Mouse (Mus musculus) stomach, postnatal 0 days (tissue): ENCODE results near the gene Cldn24. TPM values are rescaled to one million over a fixed set of nuclear protein-coding genes. Genes with fewer than 3 reads are reported as not detected.

Experiments used
- ATAC-seq: fragments of 200-750 bp; cut with Nextera tagmentation; 2 replicates; pipeline ENCODE4 v1.8.0; 2017; ENCODE audit not compliant: low FRiP score, low TSS enrichment
- DNase-seq: peaks from one replicate; pipeline ENCODE4 v3.0.0-alpha.2; 2016; ENCODE audit warnings: low spot score
- H3K27ac ChIP-seq: fragments of 300-500 bp; sonication (generic); replicated peaks from 2 replicates; pipeline ENCODE4 v1.5.1; 2014; ENCODE audit warnings: mild to moderate bottlenecking, control low read depth
- H3K27me3 ChIP-seq: fragments of 300-500 bp; sonication (generic); 2 replicates; pipeline ENCODE4 v1.6.1; 2014; ENCODE audit warnings: low read length; ENCODE audit not compliant: control insufficient read depth, insufficient read depth
- H3K36me3 ChIP-seq: fragments of 300-500 bp; sonication (generic); 2 replicates; pipeline ENCODE4 v1.6.1; 2014; ENCODE audit warnings: low read length, mixed read lengths; ENCODE audit not compliant: control insufficient read depth, insufficient read depth
- H3K4me1 ChIP-seq: fragments of 300-500 bp; sonication (generic); replicated peaks from 2 replicates; pipeline ENCODE4 v1.6.1; 2014; ENCODE audit warnings: antibody characterized with exemption; ENCODE audit not compliant: control insufficient read depth, insufficient read depth
- H3K4me2 ChIP-seq: fragments of 300-500 bp; sonication (generic); replicated peaks from 2 replicates; pipeline ENCODE4 v1.6.1; 2014; ENCODE audit warnings: low read depth, mild to moderate bottlenecking, control low read depth, moderate library complexity
- H3K4me3 ChIP-seq: fragments of 300-500 bp; sonication (generic); 2 replicates; pipeline ENCODE4 v1.5.1; 2014; ENCODE audit warnings: low read depth, low read length, control low read depth
- H3K9ac ChIP-seq: fragments of 300-500 bp; sonication (generic); 2 replicates; pipeline ENCODE4 v1.6.1; 2014; ENCODE audit warnings: mild to moderate bottlenecking, low read length, control low read depth, mixed read lengths
- H3K9me3 ChIP-seq: fragments of 300-500 bp; sonication (generic); 2 replicates; pipeline ENCODE4 v1.6.1; 2016; ENCODE audit warnings: low read length; ENCODE audit not compliant: control insufficient read depth
- CTCF ChIP-seq: IDR thresholded peaks from 2 replicates; pipeline ENCODE4 v1.5.1; 2016; ENCODE audit warnings: antibody characterized with exemption, low read depth, mild to moderate bottlenecking, moderate library complexity
- EP300 ChIP-seq: optimal IDR thresholded peaks from 2 replicates; pipeline ENCODE3; 2016; ENCODE audit warnings: antibody characterized with exemption
- WGBS: fragments of 180-500 bp; shearing (Covaris S2); extraction: QIAGEN DNeasy Blood & Tissue Kit; methylation state at CpG from one replicate; pipeline ENCODE4 v1.1.7; 2014; 5-methylcytosine and 5-hydroxymethylcytosine counted together
- polyA plus RNA-seq: library from polyadenylated mRNA; unstranded; fragments of >200 nt; fragmentation: Nextera tagmentation; extraction: Ambion mirVana; gene quantifications from 2 replicates; pipeline ENCODE4 v1.2.1, GENCODE M21; 2015

The Cldn24 gene
- not detected in 2 replicates for polyA plus RNA-seq

DNA sequence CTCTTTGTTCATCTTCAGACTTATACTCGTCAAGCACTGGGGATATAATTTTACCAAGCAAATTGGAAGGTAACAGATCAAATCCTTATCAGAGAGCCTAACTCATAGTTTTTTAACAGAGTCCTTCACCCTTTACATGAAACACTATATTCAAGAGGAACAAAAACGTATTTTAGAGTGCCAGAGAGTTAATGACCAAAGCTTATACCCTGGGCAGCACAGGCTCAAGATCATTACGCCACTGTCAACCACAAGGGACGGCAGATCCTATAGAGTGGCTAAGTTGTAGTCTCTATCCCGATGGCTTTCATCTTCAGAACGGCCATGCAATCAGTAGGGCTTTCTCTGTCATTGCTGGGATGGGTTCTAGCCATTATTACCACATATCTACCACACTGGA lies at the start of gene Cldn24:
TSS of gene Cldn24 (plus strand) at position 301 of the 400 bp plus-strand sequence.
- ATAC-seq (no peak), DNase-seq (no peak)
- no peaks in the 10 kb centered on the region for H3K36me3 ChIP-seq
- H3K9me3 ChIP-seq, result no peaks in the 10 kb centered on the region
- H3K27ac ChIP-seq, result no peak within 1 kb of the TSS
- H3K9ac ChIP-seq, result no peak within 1 kb of the TSS
- H3K4me1 ChIP-seq, result no peaks in the 10 kb centered on the region
- no peaks in the 10 kb centered on the region for H3K27me3 ChIP-seq
- H3K4me2 ChIP-seq, result no peak within 1 kb of the TSS
- WGBS, result 87% methylated on average over 6 of the region's 6 CpGs
- TF ChIP-seq CTCF (no peak), EP300 (no peak)
- H3K4me3 ChIP-seq, result no peak within 1 kb of the TSS

DNA sequence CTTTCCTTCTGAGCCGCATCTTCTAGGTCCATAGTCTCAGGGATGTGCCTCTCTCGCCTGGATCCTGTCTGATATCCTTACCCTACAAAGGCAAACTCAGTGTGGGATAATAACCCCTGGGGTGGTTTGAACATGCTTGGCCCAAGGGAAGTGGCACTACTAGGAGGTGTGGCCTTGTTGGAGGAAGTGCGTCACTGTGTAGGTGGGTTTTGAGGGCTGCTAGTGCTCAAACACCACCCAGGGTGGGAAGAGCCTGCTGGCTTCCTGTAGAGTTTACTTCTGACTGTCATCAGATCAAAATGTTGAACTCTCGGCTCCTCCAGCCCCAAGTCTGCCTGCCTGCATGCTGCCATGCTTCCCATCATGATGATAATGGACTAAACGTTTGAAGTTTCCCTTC lies 49.0 kb upstream of the Cldn24 start:
- no peak for ATAC-seq

DNA sequence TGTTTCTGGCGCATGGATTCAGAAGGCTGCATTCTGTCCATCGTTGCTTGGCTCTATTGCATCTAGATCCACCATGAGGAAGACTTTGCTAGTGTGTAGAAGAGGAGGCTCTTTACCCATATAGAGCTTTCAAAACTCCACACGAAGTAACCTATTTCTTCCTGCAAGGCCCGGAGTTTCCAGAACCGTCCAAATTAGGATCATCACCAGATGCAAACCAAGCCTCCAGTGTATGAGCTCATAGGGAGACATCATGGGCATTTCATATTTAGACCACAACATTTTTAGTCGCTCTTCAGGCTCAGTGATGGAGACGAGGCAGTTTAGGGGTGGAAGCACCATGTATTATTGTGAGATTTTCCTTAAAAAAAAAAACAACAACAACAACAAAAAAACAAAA lies 44.5 kb upstream of the Cldn24 start:
- Histone ChIP-seq H3K36me3 (no peaks in the 10 kb centered on the region), H3K4me3 (no peak overlapping the region), H3K27me3 (no peaks in the 10 kb centered on the region), H3K27ac (no peak overlapping the region), H3K4me1 (no peaks in the 10 kb centered on the region), H3K4me2 (no peak overlapping the region), H3K9me3 (no peaks in the 10 kb centered on the region), H3K9ac (no peak overlapping the region)
- 86% methylated on average over 7 of the region's 7 CpGs for WGBS
- no peak for ATAC-seq
- no peak for DNase-seq
- TF ChIP-seq EP300, result no peak
- no peak for TF ChIP-seq CTCF

More for the DNA sequence above, 49.0 kb upstream of the Cldn24 start:
- H3K9me3 ChIP-seq, result no peaks in the 10 kb centered on the region
- 76% methylated on average over 5 of the region's 5 CpGs for WGBS
- no peak overlapping the region for H3K27ac ChIP-seq
- no peaks in the 10 kb centered on the region for H3K4me1 ChIP-seq
- no peak overlapping the region for H3K9ac ChIP-seq
- DNase-seq, result no peak
- H3K27me3 ChIP-seq, result no peaks in the 10 kb centered on the region
- no peak overlapping the region for H3K4me2 ChIP-seq
- TF ChIP-seq CTCF (no peak), EP300 (no peak)
- no peak overlapping the region for H3K4me3 ChIP-seq
- H3K36me3 ChIP-seq, result no peaks in the 10 kb centered on the region

DNA sequence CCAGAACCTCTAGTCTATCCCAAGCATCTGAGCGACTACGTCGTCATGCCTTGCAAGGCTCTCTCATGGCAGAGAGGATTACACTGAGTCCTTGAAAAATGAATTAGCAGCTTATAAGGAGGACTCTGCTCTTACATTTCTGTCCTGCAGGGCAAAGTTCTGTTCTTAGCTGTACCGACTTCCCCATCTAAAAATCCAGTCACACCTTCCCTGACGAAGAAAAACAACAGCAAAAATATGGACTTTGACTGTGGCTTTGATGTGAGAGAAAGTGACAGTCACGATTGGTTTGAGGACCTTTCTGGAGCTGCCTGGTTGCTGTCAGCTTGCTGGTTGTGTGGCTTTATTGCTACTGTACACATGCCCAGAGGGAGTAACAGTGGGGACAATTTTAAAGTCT lies 42.4 kb upstream of the Cldn24 start:
- H3K4me2 ChIP-seq, result no peak overlapping the region
- H3K27me3 ChIP-seq, result no peaks in the 10 kb centered on the region
- H3K4me1 ChIP-seq, result no peaks in the 10 kb centered on the region
- H3K27ac ChIP-seq, result no peak overlapping the region
- H3K9me3 ChIP-seq, result no peaks in the 10 kb centered on the region
- TF ChIP-seq CTCF (no peak), EP300 (no peak)
- no peak overlapping the region for H3K4me3 ChIP-seq
- no peaks in the 10 kb centered on the region for H3K36me3 ChIP-seq
- DNase-seq, result no peak
- H3K9ac ChIP-seq, result no peak overlapping the region
- WGBS, result 61% methylated on average over 6 of the region's 6 CpGs
- no peak for ATAC-seq

DNA sequence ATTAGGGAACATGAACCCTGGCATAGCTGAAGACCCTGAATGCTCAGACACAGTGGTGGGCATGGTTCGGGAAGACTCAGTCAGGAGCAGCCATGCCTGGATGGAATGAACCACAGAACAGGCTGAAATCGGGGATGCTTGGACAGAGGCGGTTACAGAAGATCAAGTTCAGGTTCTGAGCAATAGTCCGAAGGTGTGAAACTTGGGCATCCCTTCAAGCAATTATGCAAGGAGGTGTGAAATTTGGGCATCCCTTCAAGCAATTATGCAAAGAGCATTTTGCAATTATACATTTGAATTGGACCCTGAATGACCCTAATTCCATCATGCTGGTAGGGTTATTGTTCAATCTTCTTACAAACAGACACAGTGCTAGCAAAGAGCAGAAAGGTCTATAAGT lies 40.1 kb upstream of the Cldn24 start:
- no peak overlapping the region for H3K4me3 ChIP-seq
- H3K9me3 ChIP-seq, result no peaks in the 10 kb centered on the region
- no peak overlapping the region for H3K27ac ChIP-seq
- TF ChIP-seq EP300 (no peak), CTCF (no peak)
- no peaks in the 10 kb centered on the region for H3K36me3 ChIP-seq
- WGBS, result 90% methylated on average over 4 of the region's 4 CpGs
- no peak for ATAC-seq
- H3K4me1 ChIP-seq, result no peaks in the 10 kb centered on the region
- H3K9ac ChIP-seq, result no peak overlapping the region
- no peak for DNase-seq
- no peak overlapping the region for H3K4me2 ChIP-seq
- no peaks in the 10 kb centered on the region for H3K27me3 ChIP-seq

- H3K36me3 ChIP-seq, result no peaks in the 10 kb centered on the region
- no peak overlapping the region for H3K4me3 ChIP-seq
- DNase-seq (no peak), ATAC-seq (no peak)
- H3K27me3 ChIP-seq, result no peaks in the 10 kb centered on the region
- no peaks in the 10 kb centered on the region for H3K9me3 ChIP-seq
- H3K27ac ChIP-seq, result no peak overlapping the region
- no peak for TF ChIP-seq EP300
- no peak for TF ChIP-seq CTCF
- no peaks in the 10 kb centered on the region for H3K4me1 ChIP-seq
- 84% methylated on average over 2 of the region's 2 CpGs for WGBS
- H3K4me2 ChIP-seq, result no peak overlapping the region
- no peak overlapping the region for H3K9ac ChIP-seq
These were observed 38.4 kb upstream of the Cldn24 start for GRCm38 (mm10) chr8:47783544-47783943.
